Mouse (Mus musculus): ENCODE results near the gene Bri3bp. TPM values are rescaled to one million over a fixed set of nuclear protein-coding genes. Genes with fewer than 3 reads are reported as not detected.

Gene Bri3bp
- polyA plus RNA-seq, 1 experiment from 2014 or later: 50.9 TPM

- no peak overlapping the region for H3K4me2 ChIP-seq (ENCODE audit: low read length)
- 86% methylated on average over 3 of the region's 3 CpGs for WGBS
- no peak for ATAC-seq (replicated peaks; ENCODE audit: low FRiP score, low TSS enrichment, low read depth)
These were observed 38.0 kb downstream of the Bri3bp start for GRCm38 (mm10) chr5:125479376-125479775.

GRCm38 (mm10) chr5:125480434-125481231 lies 39.3 kb downstream of the Bri3bp start:
- peaks cover 34% of the 10 kb centered on the region for H3K36me3 ChIP-seq (ENCODE audit: control insufficient read depth, insufficient read depth, low read length)
- DNase-seq (ENCODE audit: low spot score): no peak
- no peak overlapping the region for H3K4me3 ChIP-seq (ENCODE audit: low read depth, low read length)
- H3K9me3 ChIP-seq (ENCODE audit: control insufficient read depth, low read length): no peaks in the 10 kb centered on the region
- no peak overlapping the region for H3K4me2 ChIP-seq (ENCODE audit: low read length)
- H3K9ac ChIP-seq (ENCODE audit: low read length): no peak overlapping the region
- WGBS: 70% methylated on average over 11 of the region's 11 CpGs
- peaks cover 26% of the 10 kb centered on the region for H3K4me1 ChIP-seq (replicated peaks; ENCODE audit: control insufficient read depth, insufficient read depth, low read length)
- no peak overlapping the region; the same call in 1 of the 2 replicates for H3K27ac ChIP-seq (ENCODE audit: low read depth)
- no peak for ATAC-seq (replicated peaks; ENCODE audit: low FRiP score, low TSS enrichment, low read depth)
- no peaks in the 10 kb centered on the region for H3K27me3 ChIP-seq (replicated peaks; ENCODE audit: control insufficient read depth, insufficient read depth, low read length)

More at GRCm38 (mm10) chr5:125479376-125479775, 38.0 kb downstream of the Bri3bp start:
- H3K4me3 ChIP-seq (ENCODE audit: low read depth, low read length): no peak overlapping the region
- H3K4me1 ChIP-seq (replicated peaks; ENCODE audit: control insufficient read depth, insufficient read depth, low read length): peaks cover 26% of the 10 kb centered on the region
- no peak for DNase-seq (ENCODE audit: low spot score)
- no peak overlapping the region for H3K9ac ChIP-seq (ENCODE audit: low read length)
- H3K36me3 ChIP-seq (ENCODE audit: control insufficient read depth, insufficient read depth, low read length): peaks cover 22% of the 10 kb centered on the region
- no peaks in the 10 kb centered on the region for H3K9me3 ChIP-seq (ENCODE audit: control insufficient read depth, low read length)
- H3K27me3 ChIP-seq (replicated peaks; ENCODE audit: control insufficient read depth, insufficient read depth, low read length): no peaks in the 10 kb centered on the region
- no peak overlapping the region for H3K27ac ChIP-seq (ENCODE audit: low read depth)

DNA sequence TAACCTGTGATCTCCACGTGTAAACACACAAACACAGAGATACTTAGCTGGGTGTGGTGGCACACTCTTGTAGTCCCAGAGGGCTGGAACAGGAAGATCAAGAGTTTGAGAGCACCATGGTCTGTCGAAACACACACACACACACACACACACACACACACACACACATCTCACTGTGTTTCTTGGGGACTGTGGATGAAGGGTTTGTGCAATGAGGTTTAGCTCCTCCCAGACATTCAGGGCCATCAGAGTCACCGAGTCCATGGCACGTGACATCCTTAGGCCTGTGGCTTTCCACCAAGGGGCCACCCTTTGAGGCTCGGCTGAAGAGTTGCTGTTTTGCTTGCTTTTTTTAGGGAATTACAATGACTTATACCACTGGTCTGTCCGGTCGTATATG lies 41.1 kb downstream of the Bri3bp start:
- WGBS: 93% methylated on average over 7 of the region's 7 CpGs
- ATAC-seq (replicated peaks; ENCODE audit: low FRiP score, low TSS enrichment, low read depth) (no peak), DNase-seq (ENCODE audit: low spot score) (no peak)

GRCm38 (mm10) chr5:125483712-125484611 lies 42.6 kb downstream of the Bri3bp start:
- DNase-seq (ENCODE audit: low spot score) (no peak), ATAC-seq (replicated peaks; ENCODE audit: low FRiP score, low TSS enrichment, low read depth) (no peak)
- H3K36me3 ChIP-seq (ENCODE audit: control insufficient read depth, insufficient read depth, low read length): peaks cover 51% of the 10 kb centered on the region
- no peak overlapping the region for H3K4me2 ChIP-seq (ENCODE audit: low read length)
- H3K9ac ChIP-seq (ENCODE audit: low read length): no peak overlapping the region
- no peak overlapping the region for H3K27ac ChIP-seq (ENCODE audit: low read depth)
- H3K4me3 ChIP-seq (ENCODE audit: low read depth, low read length): no peak overlapping the region
- no peaks in the 10 kb centered on the region for H3K27me3 ChIP-seq (replicated peaks; ENCODE audit: control insufficient read depth, insufficient read depth, low read length)
- WGBS: 88% methylated on average over 5 of the region's 6 CpGs
- H3K9me3 ChIP-seq (ENCODE audit: control insufficient read depth, low read length): no peaks in the 10 kb centered on the region
- H3K4me1 ChIP-seq (replicated peaks; ENCODE audit: control insufficient read depth, insufficient read depth, low read length): peaks cover 5% of the 10 kb centered on the region; the same call in 1 of the 2 replicates

More for the DNA sequence above, 41.1 kb downstream of the Bri3bp start:
- no peak overlapping the region for H3K4me3 ChIP-seq (ENCODE audit: low read depth, low read length)
- H3K4me1 ChIP-seq (replicated peaks; ENCODE audit: control insufficient read depth, insufficient read depth, low read length): peaks cover 12% of the 10 kb centered on the region
- peaks cover 46% of the 10 kb centered on the region for H3K36me3 ChIP-seq (ENCODE audit: control insufficient read depth, insufficient read depth, low read length)
- no peak overlapping the region for H3K9ac ChIP-seq (ENCODE audit: low read length)
- H3K4me2 ChIP-seq (ENCODE audit: low read length): no peak overlapping the region
- no peaks in the 10 kb centered on the region for H3K27me3 ChIP-seq (replicated peaks; ENCODE audit: control insufficient read depth, insufficient read depth, low read length)
- H3K9me3 ChIP-seq (ENCODE audit: control insufficient read depth, low read length): no peaks in the 10 kb centered on the region
- no peak overlapping the region for H3K27ac ChIP-seq (ENCODE audit: low read depth)

DNA sequence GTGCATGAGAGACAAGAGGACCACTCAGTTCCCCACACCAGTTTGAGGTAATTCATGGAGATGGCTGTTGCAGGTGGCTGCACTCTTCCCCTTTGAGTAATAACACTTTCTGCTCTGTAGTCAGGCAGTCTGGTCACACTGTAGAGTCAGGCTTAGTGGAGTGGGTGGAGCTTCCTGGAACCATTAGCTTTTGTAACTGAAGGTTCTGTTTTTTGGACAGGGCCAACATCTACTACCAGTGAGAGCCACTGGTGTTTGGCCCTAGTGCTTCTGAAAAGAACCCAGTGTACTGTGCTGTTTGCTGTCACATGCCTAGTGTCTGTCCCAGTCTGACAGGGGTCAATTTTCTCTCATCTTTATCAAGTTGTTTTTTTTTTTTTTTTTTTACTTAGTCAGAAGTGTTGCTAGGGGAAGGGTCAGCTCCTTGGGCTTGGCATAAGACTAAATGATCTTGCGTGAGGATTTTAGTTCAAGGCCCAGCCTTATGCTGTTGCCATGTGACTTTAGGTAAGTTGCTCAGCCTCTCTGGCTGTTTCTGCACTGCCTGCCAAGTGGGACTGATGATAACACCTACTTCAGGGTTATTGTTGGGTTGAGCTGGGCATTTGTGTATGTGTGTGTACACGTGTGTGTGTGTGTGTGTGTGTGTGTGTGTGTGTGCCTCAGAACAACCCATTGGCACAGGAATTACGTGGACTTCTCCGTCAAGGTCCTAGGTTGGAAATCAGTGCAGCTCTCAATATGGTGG lies 43.8 kb downstream of the Bri3bp start:
- Histone ChIP-seq H3K9me3 (ENCODE audit: control insufficient read depth, low read length) (no peaks in the 10 kb centered on the region), H3K9ac (ENCODE audit: low read length) (no peak overlapping the region), H3K27me3 (replicated peaks; ENCODE audit: control insufficient read depth, insufficient read depth, low read length) (no peaks in the 10 kb centered on the region), H3K4me1 (replicated peaks; ENCODE audit: control insufficient read depth, insufficient read depth, low read length) (peaks cover 4% of the 10 kb centered on the region; the same call in 1 of the 2 replicates), H3K36me3 (ENCODE audit: control insufficient read depth, insufficient read depth, low read length) (peaks cover 56% of the 10 kb centered on the region), H3K4me3 (ENCODE audit: low read depth, low read length) (no peak overlapping the region), H3K27ac (ENCODE audit: low read depth) (no peak overlapping the region), H3K4me2 (ENCODE audit: low read length) (no peak overlapping the region)
- WGBS: 88% methylated on average over 4 of the region's 4 CpGs
- DNase-seq (ENCODE audit: low spot score) (no peak), ATAC-seq (replicated peaks; ENCODE audit: low FRiP score, low TSS enrichment, low read depth) (no peak)

DNA sequence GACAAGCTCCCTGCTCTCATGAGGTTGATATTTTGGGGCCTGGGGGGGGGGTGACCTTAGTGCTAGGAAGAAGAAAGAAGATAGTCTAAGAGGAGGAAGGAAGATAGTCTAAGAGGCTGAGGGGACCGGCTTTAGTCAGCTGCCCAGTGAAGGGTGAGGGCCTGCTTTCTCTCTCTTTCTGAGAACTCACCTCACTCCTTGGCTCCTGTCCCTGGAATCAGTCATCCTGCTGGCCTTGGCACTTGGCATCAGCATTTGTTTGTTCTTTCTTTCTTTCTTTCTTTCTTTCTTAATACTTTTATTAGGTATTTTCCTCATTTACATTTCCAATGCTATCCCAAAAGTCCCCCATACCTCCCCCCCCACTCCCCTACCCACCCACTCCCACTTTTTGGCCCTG lies 44.7 kb downstream of the Bri3bp start:
- 100% methylated on average over 1 of the region's 1 CpGs for WGBS
- Histone ChIP-seq H3K4me1 (replicated peaks; ENCODE audit: control insufficient read depth, insufficient read depth, low read length) (no peaks in the 10 kb centered on the region), H3K4me2 (ENCODE audit: low read length) (no peak overlapping the region), H3K9ac (ENCODE audit: low read length) (no peak overlapping the region), H3K9me3 (ENCODE audit: control insufficient read depth, low read length) (no peaks in the 10 kb centered on the region), H3K27ac (ENCODE audit: low read depth) (no peak overlapping the region), H3K27me3 (replicated peaks; ENCODE audit: control insufficient read depth, insufficient read depth, low read length) (no peaks in the 10 kb centered on the region), H3K36me3 (ENCODE audit: control insufficient read depth, insufficient read depth, low read length) (peaks cover 63% of the 10 kb centered on the region), H3K4me3 (ENCODE audit: low read depth, low read length) (no peak overlapping the region)
- ATAC-seq (replicated peaks; ENCODE audit: low FRiP score, low TSS enrichment, low read depth) (no peak), DNase-seq (ENCODE audit: low spot score) (no peak)

DNA sequence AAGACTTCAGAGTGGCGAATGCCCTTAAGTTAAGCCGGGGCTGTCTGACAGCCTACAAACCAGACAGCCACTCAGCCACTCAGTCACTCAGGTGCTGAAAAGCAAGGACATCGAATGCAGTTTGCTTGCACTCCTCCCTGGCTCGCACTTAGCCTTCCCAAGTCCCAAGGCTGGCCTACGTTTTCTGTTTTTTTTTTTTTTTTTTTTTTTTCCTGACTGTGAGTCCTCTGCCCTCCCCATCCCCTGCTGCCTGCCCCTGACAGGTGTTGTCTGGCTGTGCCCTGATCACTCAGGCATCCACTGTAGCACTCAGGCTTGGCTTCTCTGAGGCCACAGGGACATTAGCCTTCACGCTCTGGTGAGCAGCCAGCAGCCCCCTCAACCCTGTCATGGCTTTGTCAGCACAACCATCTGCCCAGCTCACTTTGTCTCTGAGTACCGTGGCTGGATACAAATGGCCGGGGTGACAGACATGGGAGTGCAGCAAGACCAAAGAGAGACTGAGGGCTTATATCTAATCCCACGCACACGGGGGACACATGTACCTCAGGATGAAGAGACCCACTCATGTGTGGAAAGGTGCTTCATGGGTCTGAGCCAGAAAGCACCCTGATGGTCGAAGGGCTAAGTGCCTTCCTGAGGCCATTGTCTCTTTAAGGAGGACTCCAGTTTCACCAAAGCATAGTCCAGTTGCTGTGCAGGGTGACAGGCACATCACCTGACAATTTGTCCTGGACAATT lies 46.2 kb downstream of the Bri3bp start:
- ATAC-seq (replicated peaks; ENCODE audit: low FRiP score, low TSS enrichment, low read depth): no peak
- no peaks in the 10 kb centered on the region for H3K4me1 ChIP-seq (replicated peaks; ENCODE audit: control insufficient read depth, insufficient read depth, low read length)
- no peak for DNase-seq (ENCODE audit: low spot score)
- no peak overlapping the region for H3K4me2 ChIP-seq (ENCODE audit: low read length)
- no peak overlapping the region for H3K27ac ChIP-seq (ENCODE audit: low read depth)
- peaks cover 76% of the 10 kb centered on the region for H3K36me3 ChIP-seq (ENCODE audit: control insufficient read depth, insufficient read depth, low read length)
- 78% methylated on average over 11 of the region's 11 CpGs for WGBS
- H3K9me3 ChIP-seq (ENCODE audit: control insufficient read depth, low read length): no peaks in the 10 kb centered on the region
- no peaks in the 10 kb centered on the region for H3K27me3 ChIP-seq (replicated peaks; ENCODE audit: control insufficient read depth, insufficient read depth, low read length)
- H3K4me3 ChIP-seq (ENCODE audit: low read depth, low read length): no peak overlapping the region
- H3K9ac ChIP-seq (ENCODE audit: low read length): no peak overlapping the region

DNA sequence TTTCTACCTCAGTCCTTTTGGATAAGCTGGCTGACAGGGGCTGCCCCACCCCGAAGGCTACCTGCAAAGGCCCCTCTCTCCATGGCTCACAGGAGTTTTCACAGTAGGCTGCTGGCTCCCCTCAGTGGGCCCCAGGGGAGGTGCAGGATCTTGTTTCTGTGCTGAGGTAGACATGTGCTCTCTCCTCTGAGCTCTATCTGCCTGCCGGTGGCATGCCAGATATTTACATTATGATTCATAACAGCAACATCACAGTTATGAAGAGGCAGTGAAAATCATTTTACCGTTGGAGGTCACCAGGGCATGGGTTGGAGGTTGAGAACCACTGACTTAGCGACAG lies 46.7 kb downstream of the Bri3bp start:
- DNase-seq (ENCODE audit: low spot score): no peak
- no peaks in the 10 kb centered on the region for H3K27me3 ChIP-seq (replicated peaks; ENCODE audit: control insufficient read depth, insufficient read depth, low read length)
- ATAC-seq (replicated peaks; ENCODE audit: low FRiP score, low TSS enrichment, low read depth): no peak
- WGBS: 48% methylated on average over 4 of the region's 4 CpGs
- H3K4me1 ChIP-seq (replicated peaks; ENCODE audit: control insufficient read depth, insufficient read depth, low read length): no peaks in the 10 kb centered on the region
- H3K27ac ChIP-seq (ENCODE audit: low read depth): no peak overlapping the region
- peaks cover 76% of the 10 kb centered on the region for H3K36me3 ChIP-seq (ENCODE audit: control insufficient read depth, insufficient read depth, low read length)
- no peak overlapping the region for H3K4me3 ChIP-seq (ENCODE audit: low read depth, low read length)
- no peak overlapping the region for H3K9ac ChIP-seq (ENCODE audit: low read length)
- no peak overlapping the region for H3K4me2 ChIP-seq (ENCODE audit: low read length)
- H3K9me3 ChIP-seq (ENCODE audit: control insufficient read depth, low read length): no peaks in the 10 kb centered on the region
